11 mouse cellular contexts compared by ENCODE assay signal in genomic region chr17:48029241-48029640, GRCm38 (mm10). TPM values are rescaled to one million over a fixed set of nuclear protein-coding genes. Genes with fewer than 3 reads are reported as not detected.
A peak's percentile ranks its signal among the peaks of the same experiment; 100 is the strongest.
DNase-seq lines count a peak whose midpoint lies in the region; ATAC-seq lines count a peak whose summit lies in the region.
"Had no signal": no experiment of that assay in that cellular context is flagged by ENCODE, and none has a peak within 500 bp of the region (broad histone marks: within the 10 kb centered on the region; RNA-seq: fewer than 3 reads in every experiment).

No protein-coding gene starts in this region.

- 11% methylated on average over 12 of the region's 12 CpGs for WGBS in intestine, embryonic 14.5 days
- WGBS in intestine, embryonic 16.5 days = 20% methylated on average over 12 of the region's 12 CpGs
- 18% methylated on average over 12 of the region's 12 CpGs for WGBS in embryonic facial prominence, embryonic 15.5 days
- WGBS in limb, embryonic 11.5 days = 27% methylated on average over 12 of the region's 12 CpGs

- peak overlapping the region; percentile 24; the same call in 1 of the 2 replicates for H3K27ac ChIP-seq in intestine, embryonic 14.5 days (ENCODE audit: low read depth)
- no peak overlapping the region for H3K27ac ChIP-seq in intestine, embryonic 16.5 days (ENCODE audit: low read length)
- no peak overlapping the region for H3K27ac ChIP-seq in embryonic facial prominence, embryonic 15.5 days (replicated peaks)
- no peak overlapping the region for H3K27ac ChIP-seq in limb, embryonic 11.5 days (replicated peaks; ENCODE audit: low read depth, low read length)

- H3K27me3 ChIP-seq in intestine, embryonic 14.5 days (replicated peaks; ENCODE audit: control insufficient read depth, insufficient read depth, low read length) = no peaks in the 10 kb centered on the region
- 0 out of 2 replicates have a peak, but pooled peaks cover 2% of the 10 kb centered on the region for H3K27me3 ChIP-seq in intestine, embryonic 16.5 days (replicated peaks; ENCODE audit: control insufficient read depth, insufficient read depth, low read length)
- H3K27me3 ChIP-seq in embryonic facial prominence, embryonic 15.5 days = peaks cover 9% of the 10 kb centered on the region; the same call in 1 of the 2 replicates
- H3K27me3 ChIP-seq in limb, embryonic 11.5 days (ENCODE audit: control insufficient read depth, insufficient read depth, low read length) = peaks cover 5% of the 10 kb centered on the region

- no peak for DNase-seq in intestine, embryonic 14.5 days (ENCODE audit: low spot score)
- peak; percentile 20 for DNase-seq in brain, adult 2 months (ENCODE audit: low read depth, low spot score)
- no peak for DNase-seq in limb, embryonic 11.5 days (ENCODE audit: low spot score)
- no peak for DNase-seq in cerebellum, adult 9-10 months
- no peak for DNase-seq in layer of hippocampus, adult 9-10 months (ENCODE audit: low spot score)
- DNase-seq in B cell, adult 2 months = no peak
- DNase-seq: cerebellum, adult 2 months; thymus, postnatal 25 days had no signal

- H3K4me3 ChIP-seq in intestine, embryonic 14.5 days (ENCODE audit: low read depth, low read length) = no peak overlapping the region
- no peak overlapping the region for H3K4me3 ChIP-seq in intestine, embryonic 16.5 days (ENCODE audit: low read length)
- no peak overlapping the region for H3K4me3 ChIP-seq in embryonic facial prominence, embryonic 15.5 days (replicated peaks)
- H3K4me3 ChIP-seq in limb, embryonic 11.5 days (ENCODE audit: low read depth, low read length) = no peak overlapping the region

- H3K9ac ChIP-seq in intestine, embryonic 14.5 days (ENCODE audit: low read length) = no peak overlapping the region
- no peak overlapping the region for H3K9ac ChIP-seq in intestine, embryonic 16.5 days (ENCODE audit: low read depth, low read length)
- no peak overlapping the region for H3K9ac ChIP-seq in embryonic facial prominence, embryonic 15.5 days
- H3K9ac ChIP-seq in limb, embryonic 11.5 days (ENCODE audit: low read length) = no peak overlapping the region

- no peak for ATAC-seq in intestine, embryonic 14.5 days (replicated peaks; ENCODE audit: low FRiP score, low TSS enrichment, low read depth)
- ATAC-seq in intestine, embryonic 16.5 days = no peak
- ATAC-seq in embryonic facial prominence, embryonic 15.5 days (ENCODE audit: insufficient number of reproducible peaks, low FRiP score, low TSS enrichment, low read depth) = no peak
- no peak for ATAC-seq in limb, embryonic 11.5 days (ENCODE audit: insufficient number of reproducible peaks, low FRiP score, low TSS enrichment, low read depth)

- no peaks in the 10 kb centered on the region; the same call in 1 of the 2 replicates for H3K9me3 ChIP-seq in intestine, embryonic 14.5 days (ENCODE audit: control insufficient read depth, low read length)
- H3K9me3 ChIP-seq in intestine, embryonic 16.5 days (ENCODE audit: control insufficient read depth, low read length) = no peaks in the 10 kb centered on the region
- no peaks in the 10 kb centered on the region for H3K9me3 ChIP-seq in embryonic facial prominence, embryonic 15.5 days (replicated peaks)
- H3K9me3 ChIP-seq in limb, embryonic 11.5 days (ENCODE audit: control insufficient read depth, low read length) = peaks cover 3% of the 10 kb centered on the region; the same call in 1 of the 2 replicates

- peaks cover 46% of the 10 kb centered on the region for H3K4me1 ChIP-seq in intestine, embryonic 14.5 days (replicated peaks; ENCODE audit: control insufficient read depth, insufficient read depth, low read length)
- peaks cover 32% of the 10 kb centered on the region for H3K4me1 ChIP-seq in intestine, embryonic 16.5 days (ENCODE audit: control insufficient read depth, insufficient read depth, low read length)
- H3K4me1 ChIP-seq in embryonic facial prominence, embryonic 15.5 days = peaks cover 49% of the 10 kb centered on the region
- H3K4me1 ChIP-seq in limb, embryonic 11.5 days (ENCODE audit: control insufficient read depth, insufficient read depth, low read length) = peaks cover 37% of the 10 kb centered on the region

- H3K4me2 ChIP-seq in intestine, embryonic 14.5 days (ENCODE audit: low read length) = no peak overlapping the region
- no peak overlapping the region; the same call in 1 of the 2 replicates for H3K4me2 ChIP-seq in intestine, embryonic 16.5 days (ENCODE audit: low read depth, low read length)
- H3K4me2 ChIP-seq in embryonic facial prominence, embryonic 15.5 days (replicated peaks) = 0 out of 2 replicates have a peak overlapping the region, but pooled peaks have one; percentile 6
- peak overlapping the region; percentile 7; the same call in 1 of the 2 replicates for H3K4me2 ChIP-seq in limb, embryonic 11.5 days (ENCODE audit: low read depth, severe bottlenecking)

- no peaks in the 10 kb centered on the region for H3K36me3 ChIP-seq in intestine, embryonic 14.5 days (ENCODE audit: control insufficient read depth, insufficient read depth, low read length)
- H3K36me3 ChIP-seq in intestine, embryonic 16.5 days (ENCODE audit: control insufficient read depth, insufficient read depth, low read length) = no peaks in the 10 kb centered on the region
- H3K36me3 ChIP-seq in embryonic facial prominence, embryonic 15.5 days = no peaks in the 10 kb centered on the region
- no peaks in the 10 kb centered on the region for H3K36me3 ChIP-seq in limb, embryonic 11.5 days (ENCODE audit: control insufficient read depth, insufficient read depth, low read length)

RNA-seq across cellular contexts. Expression of gene 1700122O11Rik, which starts 8.9 kb away (rescaled TPM):
- not detected in 2 replicates for polyA plus RNA-seq in intestine, embryonic 14.5 days (2014; fragmentation: Nextera tagmentation; extraction: Ambion mirVana)
- polyA plus RNA-seq in intestine, embryonic 16.5 days (2015; fragmentation: Nextera tagmentation; extraction: Ambion mirVana) = not detected in 2 replicates
- not detected in 2 replicates for polyA plus RNA-seq in embryonic facial prominence, embryonic 15.5 days (2015; fragmentation: Nextera tagmentation; extraction: Ambion mirVana)
- polyA plus RNA-seq in limb, embryonic 11.5 days (2014; fragmentation: Nextera tagmentation; extraction: Ambion mirVana) = not detected in 2 replicates
- polyA plus RNA-seq: cerebellum, adult 2 months; liver, embryonic 16.5 days had no signal

RNA-seq across cellular contexts. Expression of gene 1700067P10Rik, which starts 59.9 kb away (rescaled TPM):
- polyA plus RNA-seq in intestine, embryonic 14.5 days (2014; fragmentation: Nextera tagmentation; extraction: Ambion mirVana) = not detected in 2 replicates
- polyA plus RNA-seq in intestine, embryonic 16.5 days (2015; fragmentation: Nextera tagmentation; extraction: Ambion mirVana) = not detected in 2 replicates
- polyA plus RNA-seq in embryonic facial prominence, embryonic 15.5 days (2015; fragmentation: Nextera tagmentation; extraction: Ambion mirVana) = not detected in 2 replicates
- not detected in 2 replicates for polyA plus RNA-seq in limb, embryonic 11.5 days (2014; fragmentation: Nextera tagmentation; extraction: Ambion mirVana)
- polyA plus RNA-seq: liver, embryonic 16.5 days had no signal

Comparison
In these comparisons a context has a peak if more than half of its experiments do, and no peak if none do; other contexts are left out.
1. H3K4me2 ChIP-seq: peak in embryonic facial prominence, embryonic 15.5 days (single experiment) and limb, embryonic 11.5 days (single experiment); none in intestine, embryonic 14.5 days (single experiment) and intestine, embryonic 16.5 days (single experiment).